Mouse (Mus musculus): ENCODE measurements around the gene Tmem121. TPM values are rescaled to one million over a fixed set of nuclear protein-coding genes. Genes with fewer than 3 reads are reported as not detected.

Gene Tmem121
- total RNA-seq, 2 experiments from 2014 or later: not detected

- TF ChIP-seq CTCF (IDR thresholded peaks at IDR 0.05): peak; percentile 1; the same call in 1 of the 2 replicates
- intact Hi-C loops (cut with DNase I): no loop called here
- Histone ChIP-seq H3K27ac (peak overlapping the region; percentile 90), H3K4me3 (peak overlapping the region; percentile 93)
- DNase-seq: no peak
Observed at GRCm38 (mm10) chr12:113143164-113143563, 42.6 kb upstream of the Tmem121 start.

- peak; percentile 82 for TF ChIP-seq CTCF (IDR thresholded peaks at IDR 0.05)
- peak overlapping the region; percentile 93 for H3K4me3 ChIP-seq
- DNase-seq: no peak
- intact Hi-C loops (cut with DNase I): no loop called here
- peak overlapping the region; percentile 90 for H3K27ac ChIP-seq
Observed at GRCm38 (mm10) chr12:113144001-113144756, 41.6 kb upstream of the Tmem121 start.

GRCm38 (mm10) chr12:113144886-113145285 lies 40.8 kb upstream of the Tmem121 start:
- no peak for DNase-seq

GRCm38 (mm10) chr12:113145591-113145990 lies 40.1 kb upstream of the Tmem121 start:
- TF ChIP-seq CTCF (IDR thresholded peaks at IDR 0.05): no peak
- Histone ChIP-seq H3K27ac (peak overlapping the region; percentile 90), H3K4me3 (peak overlapping the region; percentile 72)
- intact Hi-C loops (cut with DNase I): no loop called here
- no peak for DNase-seq

More at GRCm38 (mm10) chr12:113144886-113145285, 40.8 kb upstream of the Tmem121 start:
- Histone ChIP-seq H3K4me3 (peak overlapping the region; percentile 93), H3K27ac (peak overlapping the region; percentile 90)
- no peak for TF ChIP-seq CTCF (IDR thresholded peaks at IDR 0.05)
- intact Hi-C loops (cut with DNase I): no loop called here

- Histone ChIP-seq H3K27ac (peak within 1 kb of the TSS; percentile 90), H3K4me3 (peak within 1 kb of the TSS; percentile 93)
- intact Hi-C loops (cut with DNase I): no loop called here
- peak; percentile 92 for TF ChIP-seq CTCF (IDR thresholded peaks at IDR 0.05)
- DNase-seq: peak; percentile 89
Observed at GRCm38 (mm10) chr12:113146112-113147057, 39.3 kb upstream of the Tmem121 start, which contains the start of gene Crip1. Gene Crip1, plus strand, starts transcription at chr12:113146316.

GRCm38 (mm10) chr12:113147481-113147880 lies 38.2 kb upstream of the Tmem121 start:
- Histone ChIP-seq H3K27ac (peak overlapping the region; percentile 90), H3K4me3 (peak overlapping the region; percentile 72)
- intact Hi-C loops (cut with DNase I): no loop called here
- no peak for TF ChIP-seq CTCF (IDR thresholded peaks at IDR 0.05)
- DNase-seq: peak; percentile 87

- H3K4me3 ChIP-seq: peak overlapping the region; percentile 17
- DNase-seq: peak; percentile 75
- intact Hi-C loops (cut with DNase I): no loop called here
- peak; percentile 41 for TF ChIP-seq CTCF (IDR thresholded peaks at IDR 0.05)
- H3K27ac ChIP-seq: peak overlapping the region; percentile 90
Observed at GRCm38 (mm10) chr12:113148381-113149035, 37.2 kb upstream of the Tmem121 start.

GRCm38 (mm10) chr12:113149341-113149740 lies 36.4 kb upstream of the Tmem121 start:
- Histone ChIP-seq H3K27ac (peak overlapping the region; percentile 90), H3K4me3 (no peak overlapping the region)
- intact Hi-C loops (cut with DNase I): no loop called here
- no peak for TF ChIP-seq CTCF (IDR thresholded peaks at IDR 0.05)
- no peak for DNase-seq

- no peak for DNase-seq
- Histone ChIP-seq H3K4me3 (no peak overlapping the region), H3K27ac (peak overlapping the region; percentile 90)
- no peak for TF ChIP-seq CTCF (IDR thresholded peaks at IDR 0.05)
- intact Hi-C loops (cut with DNase I): no loop called here
Observed at GRCm38 (mm10) chr12:113149896-113150295, 35.8 kb upstream of the Tmem121 start.

- H3K27ac ChIP-seq: peak overlapping the region; percentile 90
- intact Hi-C loops (cut with DNase I): no loop called here
- no peak overlapping the region for H3K4me3 ChIP-seq
- peak; percentile 12 for DNase-seq
- TF ChIP-seq CTCF (IDR thresholded peaks at IDR 0.05): no peak
Observed at GRCm38 (mm10) chr12:113150591-113150990, 35.1 kb upstream of the Tmem121 start.

GRCm38 (mm10) chr12:113151046-113151445 lies 34.7 kb upstream of the Tmem121 start:
- H3K4me3 ChIP-seq: peak overlapping the region; percentile 80
- TF ChIP-seq CTCF (IDR thresholded peaks at IDR 0.05): no peak
- DNase-seq: peak; percentile 49
- H3K27ac ChIP-seq: peak overlapping the region; percentile 90
- intact Hi-C loops (cut with DNase I): no loop called here

GRCm38 (mm10) chr12:113151661-113152271 lies 34.0 kb upstream of the Tmem121 start:
- peak; percentile 85 for DNase-seq

More at GRCm38 (mm10) chr12:113151661-113152271, 34.0 kb upstream of the Tmem121 start:
- intact Hi-C loops (cut with DNase I): no loop called here
- Histone ChIP-seq H3K4me3 (peak overlapping the region; percentile 80), H3K27ac (peak overlapping the region; percentile 90)
- TF ChIP-seq CTCF (IDR thresholded peaks at IDR 0.05): no peak
